In genomic region chr17:63114399-63115085, GRCm38 (mm10) we compare ENCODE assay signal across 16 mouse cellular contexts.
"Had no signal": no experiment of that assay in that cellular context is flagged by ENCODE, and none has a peak within 500 bp of the region (broad histone marks: within the 10 kb centered on the region; RNA-seq: fewer than 3 reads in every experiment).

No protein-coding gene starts in this region.

- H3K4me3 ChIP-seq: intestine, embryonic 15.5 days; layer of hippocampus, adult 2 months; limb, embryonic 12.5 days; liver, embryonic 13.5 days; lung, embryonic 15.5 days; midbrain, embryonic 12.5 days; neural tube, embryonic 13.5 days had no signal

- H3K27ac ChIP-seq: intestine, embryonic 15.5 days; layer of hippocampus, adult 2 months; limb, embryonic 12.5 days; liver, embryonic 13.5 days; lung, embryonic 15.5 days; macrophage; midbrain, embryonic 12.5 days; neural tube, embryonic 13.5 days had no signal

- H3K27me3 ChIP-seq: intestine, embryonic 15.5 days; limb, embryonic 12.5 days; liver, embryonic 13.5 days; lung, embryonic 15.5 days; neural tube, embryonic 13.5 days had no signal

- H3K4me1 ChIP-seq: intestine, embryonic 15.5 days; liver, embryonic 13.5 days had no signal

- H3K9me3 ChIP-seq: intestine, embryonic 15.5 days; limb, embryonic 12.5 days; liver, embryonic 13.5 days; lung, embryonic 15.5 days; midbrain, embryonic 12.5 days; neural tube, embryonic 13.5 days had no signal

- H3K36me3 ChIP-seq: intestine, embryonic 15.5 days; limb, embryonic 12.5 days; liver, embryonic 13.5 days; lung, embryonic 15.5 days; midbrain, embryonic 12.5 days; neural tube, embryonic 13.5 days had no signal

- DNase-seq: kidney, adult 18-20 months; kidney, postnatal 10 days; kidney, postnatal 4 days; liver; liver, embryonic 13.5 days; liver, postnatal 0 days; lung, postnatal 14 days; retina, postnatal 1 day; thymus, postnatal 4 days had no signal
